Mouse (Mus musculus): ENCODE data around the gene Hes2.

DNA sequence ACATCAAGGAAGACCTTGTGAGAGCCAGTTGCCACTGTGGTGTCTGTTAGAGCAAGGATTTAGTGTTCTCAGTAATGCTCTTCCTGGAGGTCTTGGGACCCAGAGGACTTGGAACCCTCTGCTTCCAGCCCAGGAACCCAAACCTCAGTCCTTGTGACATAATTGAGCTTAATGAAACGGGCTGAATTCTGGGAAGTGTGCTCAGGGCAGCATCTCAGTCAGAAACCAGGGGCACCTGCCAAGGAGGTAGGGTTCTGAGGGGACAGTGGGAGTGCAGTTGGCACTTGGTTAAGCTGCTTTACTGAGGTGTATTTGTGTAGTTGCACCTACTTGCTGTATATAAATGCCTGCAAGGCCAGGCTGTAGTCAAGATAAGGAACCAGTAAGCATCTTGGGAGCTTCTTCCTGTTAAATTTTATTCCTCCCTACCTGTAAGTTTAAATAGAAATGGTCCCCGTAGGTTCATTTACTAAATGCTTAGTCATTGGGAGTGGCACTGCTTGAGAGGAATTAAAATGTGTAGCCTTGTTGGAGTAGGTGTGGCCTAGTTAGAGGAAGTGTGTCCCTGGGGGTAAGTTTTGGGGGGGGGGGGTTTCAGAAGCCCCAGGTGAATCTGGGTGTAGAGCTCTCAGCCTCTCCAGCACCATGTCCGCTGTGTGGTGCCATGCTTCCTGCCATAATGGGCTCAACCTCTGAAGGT lies 36.0 kb downstream of the Hes2 start:
- no peak for TF ChIP-seq CTCF (IDR thresholded peaks at IDR 0.05; ENCODE audit: borderline replicate concordance, insufficient read depth, low read depth, low read length)
- TF ChIP-seq POLR2A (IDR thresholded peaks at IDR 0.05; ENCODE audit: borderline replicate concordance, insufficient read depth, low read length): no peak
